Mouse (Mus musculus): ENCODE results near the gene Nufip2.

DNA sequence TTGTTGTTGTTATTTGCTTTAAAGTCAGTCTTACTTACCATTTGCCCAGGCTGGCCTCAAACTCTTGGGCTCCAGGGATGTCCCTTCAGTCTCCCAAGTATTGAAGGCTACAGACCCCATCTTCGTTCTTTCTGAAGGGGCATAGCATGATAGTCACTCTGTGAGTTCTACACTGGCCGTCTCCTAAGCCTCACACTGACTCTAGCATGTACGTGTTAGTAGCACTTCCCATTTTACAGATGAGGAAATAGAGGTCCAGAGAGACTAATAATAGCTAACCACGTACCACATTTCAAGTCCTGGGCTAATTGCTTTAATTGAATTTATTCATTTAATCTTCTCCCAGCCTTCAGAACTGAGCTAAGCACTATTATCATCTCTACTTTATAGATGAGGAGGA lies 74.1 kb downstream of the Nufip2 start:
- no peak for TF ChIP-seq CTCF (IDR thresholded peaks at IDR 0.05; ENCODE audit: low read depth, low read length)
- no peak for TF ChIP-seq POLR2A (IDR thresholded peaks at IDR 0.05; ENCODE audit: borderline replicate concordance, low read depth, low read length)
